Mouse (Mus musculus): Measurements from ENCODE around the gene Slc25a53. TPM values are rescaled to one million over a fixed set of nuclear protein-coding genes. Genes with fewer than 3 reads are reported as not detected.
"Not testable (repeated sequence)": the region's sequence is repeated elsewhere in the genome, so short reads cannot be mapped to it uniquely, and the experiment has no call there.

Slc25a53 gene
- total RNA-seq, 2 experiments from 2014 or later: 23.0 to 32.1 TPM

DNA sequence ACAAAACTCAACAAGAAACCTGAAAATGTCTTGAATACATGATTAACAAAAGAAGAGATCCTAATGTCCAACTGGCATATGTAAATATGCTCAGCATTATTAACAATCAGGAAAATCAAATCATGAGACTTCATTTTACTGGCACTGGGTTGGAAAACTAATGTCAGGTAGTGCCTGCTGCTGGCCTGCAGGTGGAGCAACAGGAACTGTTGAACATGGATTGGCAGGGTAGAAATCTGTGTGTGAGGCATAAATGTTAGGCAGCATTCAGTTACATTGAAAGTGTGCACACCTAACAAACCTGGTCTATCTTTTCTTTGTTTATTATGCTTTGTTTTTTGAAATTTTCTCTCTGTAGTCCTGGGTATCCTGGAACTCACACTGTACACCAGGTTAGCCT is 59.5 kb downstream of the Slc25a53 start:
- intact Hi-C loops (cut with DNase I): loop anchor here (2.0 to 5.0 kb wide), 2 partner anchors 20 to 39 kb away; no protein-coding TSS in a partner anchor
- DNase-seq (ENCODE audit: low spot score in 2 of 2): no peak

GRCm38 (mm10) chrX:136976424-136977084 is 61.5 kb downstream of the Slc25a53 start, which contains the start of the genes Tmsb15l and Tmsb15b1:
Gene Tmsb15l (minus strand): TSS chrX:136976869.
Gene Tmsb15b1 (minus strand): TSS chrX:136976874.
- intact Hi-C loops (cut with DNase I): loop anchor here (5.0 kb wide), 1 partner anchor 41 kb away; no protein-coding TSS in a partner anchor

GRCm38 (mm10) chrX:136975397-136975796 is 62.7 kb downstream of the Slc25a53 start, which contains the start of gene Tmsb15b2:
Gene Tmsb15b2 (minus strand): TSS chrX:136975497.
- intact Hi-C loops (cut with DNase I): loop anchor here (5.0 kb wide), 1 partner anchor 42 kb away; no protein-coding TSS in a partner anchor
- DNase-seq (ENCODE audit: low spot score in 2 of 2): not testable (repeated sequence)

More at GRCm38 (mm10) chrX:136976424-136977084, 61.5 kb downstream of the Slc25a53 start, which contains the start of the genes Tmsb15l and Tmsb15b1:
- DNase-seq (ENCODE audit: low spot score in 2 of 2): peak in 1 of 2 experiments; percentile 92

DNA sequence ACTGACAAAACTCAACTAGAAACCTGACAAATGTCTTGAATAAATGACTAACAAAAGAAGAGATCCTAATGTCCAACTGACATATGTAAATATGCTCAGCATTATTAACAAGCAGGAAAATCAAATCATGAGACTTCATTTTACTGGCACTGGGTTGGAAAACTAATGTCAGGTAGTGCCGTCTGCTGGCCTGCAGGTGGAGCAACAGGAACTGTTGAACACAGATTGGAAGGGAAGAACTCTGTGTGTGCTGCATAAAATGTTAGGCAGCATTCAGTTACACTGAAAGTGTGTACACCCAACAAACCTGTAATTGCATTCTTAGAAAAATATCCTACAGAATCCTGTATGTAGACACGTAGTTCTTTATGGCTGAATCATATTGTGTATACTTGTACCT is 78.4 kb downstream of the Slc25a53 start:
- peak in 1 of 2 experiments; percentile 12 for DNase-seq (ENCODE audit: low spot score in 2 of 2)
- intact Hi-C loops (cut with DNase I): loop anchor here (2.0 to 5.0 kb wide), 2 partner anchors 19 to 53 kb away; no protein-coding TSS in a partner anchor

- DNase-seq (ENCODE audit: low spot score in 2 of 2): not testable (repeated sequence)
- intact Hi-C loops (cut with DNase I): loop anchor here (2.0 to 5.0 kb wide), 2 partner anchors 21 to 54 kb away; no protein-coding TSS in a partner anchor
Observed at GRCm38 (mm10) chrX:136958300-136958699, 79.8 kb downstream of the Slc25a53 start.

GRCm38 (mm10) chrX:136957583-136958279 is 80.4 kb downstream of the Slc25a53 start:
- intact Hi-C loops (cut with DNase I): loop anchor here (2.0 to 5.0 kb wide), 2 partner anchors 21 to 55 kb away; no protein-coding TSS in a partner anchor

GRCm38 (mm10) chrX:136937985-136938384 is 100.1 kb downstream of the Slc25a53 start:
- intact Hi-C loops (cut with DNase I): no loop called here
- DNase-seq (ENCODE audit: low spot score in 2 of 2): no peak

More at GRCm38 (mm10) chrX:136957583-136958279, 80.4 kb downstream of the Slc25a53 start:
- peak; percentile 80 to 90 for DNase-seq (ENCODE audit: low spot score in 2 of 2)

Other genes starting within 250 kb of the Slc25a53 start
- 1,000 to 10,000 TPM in 1 of 2 experiments, 100 to 1,000 TPM in 1; 891 to 1,070 TPM for gene Plp1, start 215.6 kb downstream of the Slc25a53 start, total RNA-seq (2021)
- gene Rab9b, start 169.5 kb downstream of the Slc25a53 start, total RNA-seq (2021): 10 to 100 TPM; 15.2 to 19.8 TPM
- gene H2bfm, start 111.0 kb downstream of the Slc25a53 start, total RNA-seq (2021): not detected
- gene Tmsb15b2, start 62.8 kb downstream of the Slc25a53 start, total RNA-seq (2021): 10 to 100 TPM in 1 of 2 experiments, 1 to 10 TPM in 1; 9.7 to 13.4 TPM
- gene Tmsb15l, start 61.4 kb downstream of the Slc25a53 start, total RNA-seq (2021): 1 to 10 TPM; 3.1 to 3.8 TPM
- 1 to 10 TPM; 3.0 to 7.7 TPM for gene Tmsb15b1, start 61.4 kb downstream of the Slc25a53 start, total RNA-seq (2021)
- 100 to 1,000 TPM; 240 to 266 TPM for gene Zcchc18, start 45.1 kb downstream of the Slc25a53 start, total RNA-seq (2021)
- gene Fam199x, start 11.3 kb upstream of the Slc25a53 start, total RNA-seq (2021): 1 to 10 TPM; 7.9 to 9.1 TPM
- gene Esx1, start 83.8 kb upstream of the Slc25a53 start, total RNA-seq (2021): not detected